Mouse (Mus musculus) lung, adult 18-20 months (tissue): Measurements from ENCODE around the gene Ntrk2.

Experiments
- DNase-seq, 2 experiments: peaks; one replicate each; pipeline ENCODE4 v3.0.0; 2022; ENCODE audit warnings: mixed read lengths in 2 of 2

The Ntrk2 gene

GRCm38 (mm10) chr13:58971449-58971903 lies 165.1 kb downstream of the Ntrk2 start:
- peak in 1 of 2 experiments; percentile 24 for DNase-seq

- DNase-seq, result no peak
Observed at GRCm38 (mm10) chr13:58972511-58972910, 166.1 kb downstream of the Ntrk2 start.

GRCm38 (mm10) chr13:58996447-58996846 lies 190.1 kb downstream of the Ntrk2 start:
- DNase-seq, result no peak

GRCm38 (mm10) chr13:58997763-58998162 lies 191.4 kb downstream of the Ntrk2 start:
- peak in 1 of 2 experiments; percentile 19 for DNase-seq

- no peak for DNase-seq
Observed at GRCm38 (mm10) chr13:58999373-59000053, 193.1 kb downstream of the Ntrk2 start.

GRCm38 (mm10) chr13:59002943-59003806 lies 196.8 kb downstream of the Ntrk2 start:
- DNase-seq, result no peak

- peak in 1 of 2 experiments; percentile 29 for DNase-seq
Observed at GRCm38 (mm10) chr13:59003807-59004173, 197.4 kb downstream of the Ntrk2 start.

GRCm38 (mm10) chr13:59004579-59004978 lies 198.2 kb downstream of the Ntrk2 start:
- no peak for DNase-seq

- no peak for DNase-seq
Observed at GRCm38 (mm10) chr13:59009855-59010254, 203.5 kb downstream of the Ntrk2 start.

- DNase-seq, result peak; percentile 15 to 18
Observed at GRCm38 (mm10) chr13:59010893-59011529, 204.6 kb downstream of the Ntrk2 start.

- DNase-seq, result peak; percentile 75 to 84
Observed at GRCm38 (mm10) chr13:59011530-59011903, 205.1 kb downstream of the Ntrk2 start.

- no peak for DNase-seq
Observed at GRCm38 (mm10) chr13:59015360-59015759, 209.0 kb downstream of the Ntrk2 start.

GRCm38 (mm10) chr13:59017121-59017520 lies 210.8 kb downstream of the Ntrk2 start:
- no peak for DNase-seq

GRCm38 (mm10) chr13:59022251-59023042 lies 216.1 kb downstream of the Ntrk2 start:
- DNase-seq, result no peak

- no peak for DNase-seq
Observed at GRCm38 (mm10) chr13:59025653-59026052, 219.3 kb downstream of the Ntrk2 start.

- DNase-seq, result no peak
Observed at GRCm38 (mm10) chr13:59027436-59027835, 221.1 kb downstream of the Ntrk2 start.

GRCm38 (mm10) chr13:59028546-59028945 lies 222.2 kb downstream of the Ntrk2 start:
- no peak for DNase-seq

GRCm38 (mm10) chr13:59030574-59030973 lies 224.2 kb downstream of the Ntrk2 start:
- no peak for DNase-seq

- DNase-seq, result no peak
Observed at GRCm38 (mm10) chr13:59040156-59040915, 234.0 kb downstream of the Ntrk2 start.

- no peak for DNase-seq
Observed at GRCm38 (mm10) chr13:59041013-59041764, 234.8 kb downstream of the Ntrk2 start.

- no peak for DNase-seq
Observed at GRCm38 (mm10) chr13:59052188-59052587, 245.8 kb downstream of the Ntrk2 start.
